Mouse (Mus musculus) spleen, postnatal 36 days (tissue): ENCODE data around the gene Nup37.

Experiments
- DNase-seq, 2 experiments: peaks; one replicate each; pipeline ENCODE4 v3.0.0; 2022; ENCODE audit warnings: low spot score in 2 of 2, mixed read lengths in 1 of 2

The Nup37 gene

GRCm38 (mm10) chr10:88227962-88228361 lies 81.2 kb downstream of the Nup37 start:
- no peak for DNase-seq
